ENCODE assay signal across 16 mouse cellular contexts in the genomic region with DNA sequence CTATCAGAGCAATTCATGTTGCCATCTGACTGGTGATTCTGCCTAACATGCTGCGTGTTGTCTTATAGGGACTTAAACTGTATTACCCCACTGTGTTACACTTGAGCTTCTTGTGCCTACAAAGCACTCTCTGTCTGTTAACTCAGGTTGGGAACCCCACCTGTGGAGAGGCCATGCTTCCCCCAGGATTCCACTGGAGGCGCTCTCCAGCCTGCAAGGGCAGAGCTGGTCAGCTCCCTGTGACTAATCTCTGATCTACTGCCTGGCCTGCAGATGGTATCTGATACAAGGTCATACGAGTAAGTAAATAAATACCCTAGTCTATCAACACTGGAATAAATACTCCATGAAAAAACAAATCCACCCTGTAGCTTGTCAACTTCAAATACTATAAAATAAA. TPM values are rescaled to one million over a fixed set of nuclear protein-coding genes. Genes with fewer than 3 reads are reported as not detected.
A peak's percentile ranks its signal among the peaks of the same experiment; 100 is the strongest.
DNase-seq lines count a peak whose midpoint lies in the region; ATAC-seq and TF ChIP-seq lines count a peak whose summit lies in the region.
"Had no signal": no experiment of that assay in that cellular context is flagged by ENCODE, and none has a peak within 500 bp of the region (broad histone marks: within the 10 kb centered on the region; RNA-seq: fewer than 3 reads in every experiment).

No protein-coding gene starts in this region.

- H3K4me3 ChIP-seq in kidney, embryonic 15.5 days (replicated peaks): no peak overlapping the region
- H3K4me3 ChIP-seq in forebrain, embryonic 10.5 days: no peak overlapping the region
- H3K4me3 ChIP-seq: embryonic facial prominence, embryonic 13.5 days; heart, embryonic 15.5 days had no signal

- no peak for ATAC-seq in kidney, embryonic 15.5 days (replicated peaks; ENCODE audit: low FRiP score)
- ATAC-seq in Patski: no peak
- ATAC-seq: forebrain, postnatal 0 days; intestine, embryonic 16.5 days had no signal

- 49% methylated on average over 3 of the region's 3 CpGs for WGBS in kidney, embryonic 15.5 days
- WGBS in forebrain, embryonic 10.5 days: 53% methylated on average over 3 of the region's 3 CpGs

- H3K9ac ChIP-seq in kidney, embryonic 15.5 days: no peak overlapping the region
- H3K9ac ChIP-seq: embryonic facial prominence, embryonic 13.5 days; forebrain, postnatal 0 days; heart, embryonic 15.5 days had no signal

- H3K4me1 ChIP-seq in kidney, embryonic 15.5 days: no peaks in the 10 kb centered on the region
- H3K4me1 ChIP-seq in forebrain, embryonic 10.5 days: 0 out of 2 replicates have a peak, but pooled peaks cover 3% of the 10 kb centered on the region
- H3K4me1 ChIP-seq: embryonic facial prominence, embryonic 13.5 days; heart, embryonic 15.5 days had no signal

- CTCF ChIA-PET in Patski (lab: Charles Lee): interaction anchor here (0.8 to 1.4 kb wide), 3 partner anchors 11 to 24 kb away, joined by 3 to 5 read pairs (median 4); no protein-coding TSS in a partner anchor

- intact Hi-C loops in heart, postnatal 36 days (cut with DNase I): no loop called here

- H3K9me3 ChIP-seq in kidney, embryonic 15.5 days (replicated peaks): no peaks in the 10 kb centered on the region
- H3K9me3 ChIP-seq in forebrain, embryonic 10.5 days: no peaks in the 10 kb centered on the region
- H3K9me3 ChIP-seq: embryonic facial prominence, embryonic 13.5 days; heart, embryonic 15.5 days had no signal

- no peak overlapping the region for H3K27ac ChIP-seq in kidney, embryonic 15.5 days
- H3K27ac ChIP-seq in forebrain, embryonic 10.5 days: no peak overlapping the region
- H3K27ac ChIP-seq: embryonic facial prominence, embryonic 13.5 days; heart, embryonic 15.5 days; macrophage had no signal

- peak; percentile 43 for TF ChIP-seq CTCF in Patski (IDR thresholded peaks at IDR 0.05)

- in situ Hi-C loops in Patski (cut with MboI; ENCODE audit: low pct_unique_long_range_greater_than_20kb): no loop called here

- DNase-seq in kidney, adult 8-10 months: peak; percentile 26
- no peak for DNase-seq in Patski (ENCODE audit: low read depth, low spot score)
- DNase-seq in adrenal gland, postnatal 10 days: peak; percentile 44
- peak; percentile 25 to 43 for DNase-seq in kidney, postnatal 4 days
- DNase-seq in heart, postnatal 36 days: no peak
- no peak for DNase-seq in right cerebral cortex, postnatal 25 days
- no peak for DNase-seq in forebrain, embryonic 10.5 days (ENCODE audit: extremely low spot score, low spot score)
- DNase-seq: cerebellum, adult 18-20 months; forebrain, postnatal 0 days; gastrocnemius, postnatal 36 days had no signal

- no peaks in the 10 kb centered on the region for H3K36me3 ChIP-seq in kidney, embryonic 15.5 days
- H3K36me3 ChIP-seq in forebrain, embryonic 10.5 days (replicated peaks): no peaks in the 10 kb centered on the region
- H3K36me3 ChIP-seq: embryonic facial prominence, embryonic 13.5 days; heart, embryonic 15.5 days had no signal

- no peaks in the 10 kb centered on the region for H3K27me3 ChIP-seq in kidney, embryonic 15.5 days
- no peaks in the 10 kb centered on the region for H3K27me3 ChIP-seq in Patski
- H3K27me3 ChIP-seq in forebrain, embryonic 10.5 days (ENCODE audit: poor library complexity, severe bottlenecking): no peaks in the 10 kb centered on the region
- H3K27me3 ChIP-seq: embryonic facial prominence, embryonic 13.5 days; heart, embryonic 15.5 days had no signal

- no peak overlapping the region for H3K4me2 ChIP-seq in kidney, embryonic 15.5 days
- H3K4me2 ChIP-seq: embryonic facial prominence, embryonic 13.5 days; heart, embryonic 15.5 days had no signal

- POLR2A ChIA-PET in Patski (lab: Charles Lee): no interaction called here

RNA-seq across cellular contexts. Expression of a gene that starts 35.9 kb away (rescaled TPM):
- 28.3 and 29.9 TPM in 2 replicates for polyA plus RNA-seq in kidney, embryonic 15.5 days (2015; fragmentation: Nextera tagmentation; extraction: Ambion mirVana)
- 70.2 TPM for polyA plus RNA-seq in Patski (2021)
- total RNA-seq in adrenal gland, postnatal 10 days (2021): 10 to 100 TPM; 41.0 to 42.1 TPM
- 10 to 100 TPM; 21.7 to 23.5 TPM for total RNA-seq in heart, postnatal 36 days (2021)
- polyA plus RNA-seq in forebrain, embryonic 10.5 days (2016; fragmentation: Nextera tagmentation; extraction: Ambion mirVana): 25.2 and 29.1 TPM in 2 replicates

RNA-seq across cellular contexts. Expression of a gene that starts 47.6 kb away (rescaled TPM):
- polyA plus RNA-seq in kidney, embryonic 15.5 days (2015; fragmentation: Nextera tagmentation; extraction: Ambion mirVana): 0.77 and 0.81 TPM in 2 replicates
- polyA plus RNA-seq in Patski (2021): 1.3 TPM
- total RNA-seq in adrenal gland, postnatal 10 days (2021): 1 to 10 TPM; 1.3 to 1.5 TPM
- under 1 TPM; 0.06 to 0.08 TPM for total RNA-seq in heart, postnatal 36 days (2021)
- 0.93 and 0.97 TPM in 2 replicates for polyA plus RNA-seq in forebrain, embryonic 10.5 days (2016; fragmentation: Nextera tagmentation; extraction: Ambion mirVana)
- total RNA-seq: gastrocnemius, postnatal 36 days had no signal
- polyA plus RNA-seq: liver, adult 2 months had no signal

Comparison
In these comparisons a context has a peak if more than half of its experiments do, and no peak if none do; other contexts are left out.
1. DNase-seq: peak in kidney, adult 8-10 months (2 of 2), adrenal gland, postnatal 10 days (single experiment) and kidney, postnatal 4 days (2 of 2); none in Patski (single experiment), heart, postnatal 36 days (0 of 2), right cerebral cortex, postnatal 25 days (single experiment) and forebrain, embryonic 10.5 days (single experiment).